Mouse (Mus musculus): Measurements from ENCODE around the gene Trank1. TPM values are rescaled to one million over a fixed set of nuclear protein-coding genes. Genes with fewer than 3 reads are reported as not detected.

Gene Trank1
- total RNA-seq, 1 experiment: 0.76 TPM

GRCm38 (mm10) chr9:111275156-111275555, 36.4 kb upstream of the Trank1 start:
- no peak for TF ChIP-seq MAFK (IDR thresholded peaks at IDR 0.05; ENCODE audit: insufficient read depth, low read depth, low read length)
- TF ChIP-seq HCFC1 (IDR thresholded peaks at IDR 0.05; ENCODE audit: borderline replicate concordance, insufficient read depth, low read length): no peak
- TF ChIP-seq CHD2 (IDR thresholded peaks at IDR 0.05; ENCODE audit: low read depth, low read length): no peak
- no peak for TF ChIP-seq ZNF384 (IDR thresholded peaks at IDR 0.05; ENCODE audit: low read depth, low read length)
- TF ChIP-seq ZC3H11A (IDR thresholded peaks at IDR 0.05; ENCODE audit: borderline replicate concordance, low read depth, low read length): no peak
- peaks cover 4 to 6% of the 10 kb centered on the region in 2 experiments; a peak in 3 of 4 replicates for H3K4me1 ChIP-seq (ENCODE audit: control insufficient read depth in 2 of 2, insufficient read depth in 2 of 2, low read length in 2 of 2, poor library complexity in 1 of 2)
- no peaks in the 10 kb centered on the region for H3K9me3 ChIP-seq (ENCODE audit: control insufficient read depth, insufficient read depth, low read depth, low read length)
- DNase-seq (ENCODE audit: low read depth, low spot score): no peak
- peaks cover 4% of the 10 kb centered on the region; the same call in 1 of the 2 replicates for H3K36me3 ChIP-seq (ENCODE audit: control insufficient read depth, insufficient read depth, low read length, poor library complexity, severe bottlenecking)
- in situ Hi-C loops (cut with MboI; ENCODE audit: low sequenced_read_pairs in 2 of 2, unreplicated experiment in 2 of 2): no loop called here
- peak overlapping the region; percentile 37 for H3K9ac ChIP-seq (ENCODE audit: insufficient read depth, low read depth, low read length, poor library complexity, severe bottlenecking)
- H3K27ac ChIP-seq (ENCODE audit: insufficient read depth, low read depth, low read length, poor library complexity, severe bottlenecking): no peak overlapping the region
- no peak overlapping the region for H3K4me3 ChIP-seq (ENCODE audit: insufficient read depth in 1 of 2, low read depth in 1 of 2, low read length in 2 of 2, poor library complexity in 1 of 2, severe bottlenecking in 1 of 2)

DNA sequence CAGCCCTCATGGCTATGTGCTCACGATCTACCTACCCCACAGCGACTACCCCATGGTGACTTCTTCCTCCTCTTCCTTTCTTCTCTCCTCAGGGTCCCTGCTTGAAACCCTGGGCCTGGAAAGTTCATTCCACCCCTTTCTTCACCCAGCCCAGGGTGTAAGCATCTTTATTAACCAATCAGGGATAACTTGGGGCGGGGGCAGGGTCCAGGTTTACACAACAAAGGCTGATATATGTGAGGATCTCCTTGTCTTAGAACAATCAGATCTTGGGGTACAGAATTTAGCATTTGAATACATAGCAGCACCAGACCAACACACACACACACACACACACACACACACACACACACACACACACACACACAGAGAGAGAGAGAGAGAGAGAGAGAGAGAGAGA, 26.5 kb upstream of the Trank1 start:
- H3K36me3 ChIP-seq (ENCODE audit: control insufficient read depth, insufficient read depth, low read length, poor library complexity, severe bottlenecking): no peaks in the 10 kb centered on the region
- in situ Hi-C loops (cut with MboI; ENCODE audit: low sequenced_read_pairs in 2 of 2, unreplicated experiment in 2 of 2): no loop called here
- no peaks in the 10 kb centered on the region for H3K9me3 ChIP-seq (ENCODE audit: control insufficient read depth, insufficient read depth, low read depth, low read length)
- no peak overlapping the region for H3K9ac ChIP-seq (ENCODE audit: insufficient read depth, low read depth, low read length, poor library complexity, severe bottlenecking)
- H3K27ac ChIP-seq (ENCODE audit: insufficient read depth, low read depth, low read length, poor library complexity, severe bottlenecking): no peak overlapping the region
- H3K4me3 ChIP-seq (ENCODE audit: insufficient read depth in 1 of 2, low read depth in 1 of 2, low read length in 2 of 2, poor library complexity in 1 of 2, severe bottlenecking in 1 of 2): no peak overlapping the region
- TF ChIP-seq CHD2 (IDR thresholded peaks at IDR 0.05; ENCODE audit: low read depth, low read length) (no peak), HCFC1 (IDR thresholded peaks at IDR 0.05; ENCODE audit: borderline replicate concordance, insufficient read depth, low read length) (no peak), MAFK (IDR thresholded peaks at IDR 0.05; ENCODE audit: insufficient read depth, low read depth, low read length) (no peak), ZC3H11A (IDR thresholded peaks at IDR 0.05; ENCODE audit: borderline replicate concordance, low read depth, low read length) (no peak), ZNF384 (IDR thresholded peaks at IDR 0.05; ENCODE audit: low read depth, low read length) (no peak)
- H3K4me1 ChIP-seq (ENCODE audit: control insufficient read depth in 2 of 2, insufficient read depth in 2 of 2, low read length in 2 of 2, poor library complexity in 1 of 2): peaks cover 5 to 9% of the 10 kb centered on the region in 2 experiments; a peak in 2 of 4 replicates
- DNase-seq (ENCODE audit: low read depth, low spot score): no peak

DNA sequence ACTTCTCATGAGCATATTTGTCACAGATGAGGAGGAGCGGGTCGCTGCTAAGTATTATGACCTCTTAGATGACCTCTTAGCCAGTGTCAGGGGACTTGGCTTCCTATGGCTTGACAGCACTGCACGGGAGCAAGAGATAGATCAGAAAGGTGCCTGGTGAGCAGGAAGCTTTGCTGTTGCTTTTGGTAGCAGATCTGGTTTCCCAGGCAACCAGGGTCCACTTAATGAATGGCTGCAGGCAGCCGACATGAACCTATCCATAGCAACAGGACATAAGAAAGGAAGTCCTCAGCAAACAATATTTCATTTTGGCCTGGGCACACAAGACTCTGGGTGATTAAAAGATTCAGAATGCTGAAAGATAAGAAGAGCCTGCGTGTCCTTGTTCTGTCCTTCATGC, 25.9 kb upstream of the Trank1 start:
- Histone ChIP-seq H3K4me3 (ENCODE audit: insufficient read depth in 1 of 2, low read depth in 1 of 2, low read length in 2 of 2, poor library complexity in 1 of 2, severe bottlenecking in 1 of 2) (no peak overlapping the region), H3K9me3 (ENCODE audit: control insufficient read depth, insufficient read depth, low read depth, low read length) (no peaks in the 10 kb centered on the region), H3K27ac (ENCODE audit: insufficient read depth, low read depth, low read length, poor library complexity, severe bottlenecking) (no peak overlapping the region), H3K9ac (ENCODE audit: insufficient read depth, low read depth, low read length, poor library complexity, severe bottlenecking) (no peak overlapping the region), H3K4me1 (ENCODE audit: control insufficient read depth in 2 of 2, insufficient read depth in 2 of 2, low read length in 2 of 2, poor library complexity in 1 of 2) (peaks cover 5 to 13% of the 10 kb centered on the region in 2 experiments; a peak in 2 of 4 replicates), H3K36me3 (ENCODE audit: control insufficient read depth, insufficient read depth, low read length, poor library complexity, severe bottlenecking) (no peaks in the 10 kb centered on the region)
- TF ChIP-seq MAFK (IDR thresholded peaks at IDR 0.05; ENCODE audit: insufficient read depth, low read depth, low read length): no peak
- TF ChIP-seq HCFC1 (IDR thresholded peaks at IDR 0.05; ENCODE audit: borderline replicate concordance, insufficient read depth, low read length): no peak
- no peak for TF ChIP-seq ZC3H11A (IDR thresholded peaks at IDR 0.05; ENCODE audit: borderline replicate concordance, low read depth, low read length)
- no peak for TF ChIP-seq CHD2 (IDR thresholded peaks at IDR 0.05; ENCODE audit: low read depth, low read length)
- TF ChIP-seq ZNF384 (IDR thresholded peaks at IDR 0.05; ENCODE audit: low read depth, low read length): no peak
- DNase-seq (ENCODE audit: low read depth, low spot score): no peak
- in situ Hi-C loops (cut with MboI; ENCODE audit: low sequenced_read_pairs in 2 of 2, unreplicated experiment in 2 of 2): no loop called here

- Histone ChIP-seq H3K9ac (ENCODE audit: insufficient read depth, low read depth, low read length, poor library complexity, severe bottlenecking) (no peak overlapping the region), H3K27ac (ENCODE audit: insufficient read depth, low read depth, low read length, poor library complexity, severe bottlenecking) (no peak overlapping the region), H3K9me3 (ENCODE audit: control insufficient read depth, insufficient read depth, low read depth, low read length) (no peaks in the 10 kb centered on the region), H3K36me3 (ENCODE audit: control insufficient read depth, insufficient read depth, low read length, poor library complexity, severe bottlenecking) (no peaks in the 10 kb centered on the region), H3K4me1 (ENCODE audit: control insufficient read depth in 2 of 2, insufficient read depth in 2 of 2, low read length in 2 of 2, poor library complexity in 1 of 2) (peaks cover 5 to 13% of the 10 kb centered on the region in 2 experiments; a peak in 2 of 4 replicates), H3K4me3 (ENCODE audit: insufficient read depth in 1 of 2, low read depth in 1 of 2, low read length in 2 of 2, poor library complexity in 1 of 2, severe bottlenecking in 1 of 2) (no peak overlapping the region)
- TF ChIP-seq ZC3H11A (IDR thresholded peaks at IDR 0.05; ENCODE audit: borderline replicate concordance, low read depth, low read length): no peak
- TF ChIP-seq CHD2 (IDR thresholded peaks at IDR 0.05; ENCODE audit: low read depth, low read length): no peak
- TF ChIP-seq MAFK (IDR thresholded peaks at IDR 0.05; ENCODE audit: insufficient read depth, low read depth, low read length): no peak
- no peak for TF ChIP-seq ZNF384 (IDR thresholded peaks at IDR 0.05; ENCODE audit: low read depth, low read length)
- no peak for TF ChIP-seq HCFC1 (IDR thresholded peaks at IDR 0.05; ENCODE audit: borderline replicate concordance, insufficient read depth, low read length)
- no peak for DNase-seq (ENCODE audit: low read depth, low spot score)
- in situ Hi-C loops (cut with MboI; ENCODE audit: low sequenced_read_pairs in 2 of 2, unreplicated experiment in 2 of 2): no loop called here
Measured at GRCm38 (mm10) chr9:111286468-111286867, 25.1 kb upstream of the Trank1 start.

All from ES-E14 (cell line).